Mouse (Mus musculus) midbrain, embryonic 14.5 days (tissue): Measurements from ENCODE around the gene Vps37d. TPM values are rescaled to one million over a fixed set of nuclear protein-coding genes. Genes with fewer than 3 reads are reported as not detected.

Experiments used
- ATAC-seq: fragments of 200-750 bp; cut with Nextera tagmentation; 2 replicates; pipeline ENCODE4 v1.8.0; 2017; ENCODE audit warnings: moderate number of reproducible peaks, moderate library complexity; ENCODE audit not compliant: low FRiP score, low TSS enrichment
- DNase-seq: peaks from one replicate; pipeline ENCODE4 v3.0.0-alpha.2; 2015
- H3K27ac ChIP-seq: fragments of 300-500 bp; sonication (generic); replicated peaks from 2 replicates; pipeline ENCODE4 v1.5.1; 2014; ENCODE audit warnings: mild to moderate bottlenecking, low read depth, low read length, moderate library complexity
- H3K27me3 ChIP-seq: fragments of 300-500 bp; sonication (generic); 2 replicates; pipeline ENCODE4 v1.6.1; 2014; ENCODE audit warnings: low read length, control low read depth, mixed read lengths; ENCODE audit not compliant: control insufficient read depth, insufficient read depth
- H3K36me3 ChIP-seq: fragments of 300-500 bp; sonication (generic); 2 replicates; pipeline ENCODE4 v1.6.1; 2014; ENCODE audit warnings: low read length, control low read depth; ENCODE audit not compliant: control insufficient read depth, insufficient read depth
- H3K4me1 ChIP-seq: fragments of 300-500 bp; sonication (generic); 2 replicates; pipeline ENCODE4 v1.6.1; 2014; ENCODE audit warnings: mild to moderate bottlenecking, antibody characterized with exemption, low read length, control low read depth; ENCODE audit not compliant: control insufficient read depth, insufficient read depth
- H3K4me2 ChIP-seq: fragments of 300-500 bp; sonication (generic); 2 replicates; pipeline ENCODE4 v1.6.1; 2014; ENCODE audit warnings: mild to moderate bottlenecking, low read length, moderate library complexity
- H3K4me3 ChIP-seq: fragments of 300-500 bp; sonication (generic); replicated peaks from 2 replicates; pipeline ENCODE4 v1.5.1; 2014; ENCODE audit warnings: low read depth, low read length
- H3K9ac ChIP-seq: fragments of 300-500 bp; sonication (generic); replicated peaks from 2 replicates; pipeline ENCODE4 v1.6.1; 2014; ENCODE audit warnings: mild to moderate bottlenecking, low read length, moderate library complexity
- H3K9me3 ChIP-seq: fragments of 300-500 bp; sonication (generic); 2 replicates; pipeline ENCODE4 v1.6.1; 2016; ENCODE audit warnings: low read length, control low read depth, mixed read lengths; ENCODE audit not compliant: control insufficient read depth
- WGBS: fragments of 180-500 bp; shearing (Covaris S2); extraction: QIAGEN DNeasy Blood & Tissue Kit; methylation state at CpG from one replicate; pipeline ENCODE4 v1.1.7; 2014; 5-methylcytosine and 5-hydroxymethylcytosine counted together
- polyA plus RNA-seq: library from polyadenylated mRNA; unstranded; fragments of >200 nt; fragmentation: Nextera tagmentation; extraction: Ambion mirVana; gene quantifications from 2 replicates; pipeline ENCODE4 v1.2.1, GENCODE M21; 2014

Gene Vps37d
- polyA plus RNA-seq, 1 experiment from 2014 or later: 33.4 TPM

GRCm38 (mm10) chr5:135109017-135109416 is 31.0 kb upstream of the Vps37d start:
- H3K4me2 ChIP-seq: no peak overlapping the region
- H3K9me3 ChIP-seq: no peaks in the 10 kb centered on the region
- H3K4me1 ChIP-seq: no peaks in the 10 kb centered on the region
- H3K9ac ChIP-seq: no peak overlapping the region
- H3K27me3 ChIP-seq: peaks cover 37% of the 10 kb centered on the region
- H3K4me3 ChIP-seq: no peak overlapping the region
- no peaks in the 10 kb centered on the region for H3K36me3 ChIP-seq
- no peak overlapping the region for H3K27ac ChIP-seq
- no peak for DNase-seq
- WGBS: 60% methylated on average over 6 of the region's 6 CpGs
- no peak for ATAC-seq

GRCm38 (mm10) chr5:135107521-135108501 is 29.7 kb upstream of the Vps37d start:
- ATAC-seq: no peak; the same call in 1 of the 2 replicates
- 7% methylated on average over 40 of the region's 40 CpGs for WGBS
- peak; percentile 68 for DNase-seq
- no peak overlapping the region for H3K27ac ChIP-seq
- no peaks in the 10 kb centered on the region for H3K36me3 ChIP-seq
- H3K4me1 ChIP-seq: no peaks in the 10 kb centered on the region
- H3K4me2 ChIP-seq: peak overlapping the region; percentile 86
- peaks cover 37% of the 10 kb centered on the region for H3K27me3 ChIP-seq
- no peak overlapping the region for H3K9ac ChIP-seq
- H3K9me3 ChIP-seq: no peaks in the 10 kb centered on the region
- peak overlapping the region; percentile 47; the same call in 1 of the 2 replicates for H3K4me3 ChIP-seq

- Histone ChIP-seq H3K27me3 (peaks cover 37% of the 10 kb centered on the region), H3K4me1 (no peaks in the 10 kb centered on the region), H3K4me2 (peak overlapping the region; percentile 86), H3K9ac (peak overlapping the region; percentile 45; the same call in 1 of the 2 replicates), H3K27ac (no peak overlapping the region), H3K36me3 (no peaks in the 10 kb centered on the region), H3K4me3 (peak overlapping the region; percentile 47), H3K9me3 (no peaks in the 10 kb centered on the region)
- ATAC-seq: peak; percentile 79; the same call in 1 of the 2 replicates
- WGBS: under 1% methylated on average over 48 of the region's 48 CpGs
- DNase-seq: peak; percentile 93
These were observed 28.7 kb upstream of the Vps37d start for GRCm38 (mm10) chr5:135106758-135107256.

- ATAC-seq (no peak), DNase-seq (peak; percentile 26)
- no peak overlapping the region for H3K9ac ChIP-seq
- H3K4me3 ChIP-seq: no peak overlapping the region
- H3K27me3 ChIP-seq: peaks cover 33% of the 10 kb centered on the region
- WGBS: 69% methylated on average over 11 of the region's 11 CpGs
- H3K4me1 ChIP-seq: no peaks in the 10 kb centered on the region
- H3K36me3 ChIP-seq: no peaks in the 10 kb centered on the region
- H3K9me3 ChIP-seq: no peaks in the 10 kb centered on the region
- H3K4me2 ChIP-seq: no peak overlapping the region
- H3K27ac ChIP-seq: no peak overlapping the region
These were observed 26.1 kb upstream of the Vps37d start for GRCm38 (mm10) chr5:135103999-135104660.

- DNase-seq (no peak), ATAC-seq (no peak)
These were observed 22.9 kb upstream of the Vps37d start for GRCm38 (mm10) chr5:135100981-135101380.

GRCm38 (mm10) chr5:135089653-135090052 is 11.6 kb upstream of the Vps37d start, which contains the start of gene Mlxipl:
Mlxipl (plus strand) TSS chr5:135089890.
- 3% methylated on average over 39 of the region's 39 CpGs for WGBS
- no peak for DNase-seq
- H3K4me1 ChIP-seq: no peaks in the 10 kb centered on the region
- ATAC-seq: no peak
- peak within 1 kb of the TSS; percentile 21; the same call in 1 of the 2 replicates for H3K4me2 ChIP-seq
- H3K4me3 ChIP-seq: no peak within 1 kb of the TSS
- H3K9me3 ChIP-seq: no peaks in the 10 kb centered on the region
- no peaks in the 10 kb centered on the region for H3K36me3 ChIP-seq
- H3K27ac ChIP-seq: no peak within 1 kb of the TSS
- H3K9ac ChIP-seq: no peak within 1 kb of the TSS
- peaks cover 24% of the 10 kb centered on the region for H3K27me3 ChIP-seq

More at GRCm38 (mm10) chr5:135100981-135101380, 22.9 kb upstream of the Vps37d start:
- H3K4me1 ChIP-seq: no peaks in the 10 kb centered on the region
- H3K27ac ChIP-seq: no peak overlapping the region
- H3K4me3 ChIP-seq: no peak overlapping the region
- H3K27me3 ChIP-seq: 0 out of 2 replicates have a peak, but pooled peaks cover 3% of the 10 kb centered on the region
- H3K4me2 ChIP-seq: no peak overlapping the region
- no peaks in the 10 kb centered on the region for H3K9me3 ChIP-seq
- 80% methylated on average over 1 of the region's 1 CpGs for WGBS
- no peaks in the 10 kb centered on the region for H3K36me3 ChIP-seq
- no peak overlapping the region for H3K9ac ChIP-seq

- peaks cover 24% of the 10 kb centered on the region for H3K27me3 ChIP-seq
- no peaks in the 10 kb centered on the region for H3K36me3 ChIP-seq
- DNase-seq: no peak
- H3K9ac ChIP-seq: no peak overlapping the region
- H3K27ac ChIP-seq: no peak overlapping the region
- H3K4me3 ChIP-seq: no peak overlapping the region
- no peaks in the 10 kb centered on the region for H3K9me3 ChIP-seq
- H3K4me1 ChIP-seq: no peaks in the 10 kb centered on the region
- WGBS: 77% methylated on average over 4 of the region's 4 CpGs
- no peak for ATAC-seq
- H3K4me2 ChIP-seq: no peak overlapping the region
These were observed 8.8 kb upstream of the Vps37d start for GRCm38 (mm10) chr5:135086871-135087270.

GRCm38 (mm10) chr5:135080539-135080938 is 2.5 kb upstream of the Vps37d start:
- Histone ChIP-seq H3K4me2 (no peak overlapping the region), H3K4me3 (no peak overlapping the region), H3K36me3 (peaks cover 5% of the 10 kb centered on the region; the same call in 1 of the 2 replicates), H3K27ac (no peak overlapping the region), H3K4me1 (peaks cover 8% of the 10 kb centered on the region; the same call in 1 of the 2 replicates), H3K9me3 (no peaks in the 10 kb centered on the region), H3K27me3 (no peaks in the 10 kb centered on the region), H3K9ac (no peak overlapping the region)
- ATAC-seq (no peak), DNase-seq (no peak)
- WGBS: 94% methylated on average over 5 of the region's 5 CpGs
